Mouse (Mus musculus) lung, adult 2 months (tissue): Measurements from ENCODE around the gene Ptpa.

Experiments used
- CTCF ChIP-seq: fragments of 200-500 bp; IDR thresholded peaks from 2 replicates; pipeline ENCODE4 v1.5.1; 2011; ENCODE audit warnings: mild to moderate bottlenecking, low read length, control low read depth; ENCODE audit not compliant: insufficient read depth
- POLR2A ChIP-seq: fragments of 200-500 bp; IDR thresholded peaks from 2 replicates; pipeline ENCODE4 v1.6.1; 2011; ENCODE audit warnings: low read depth, mild to moderate bottlenecking, control low read depth, low read length, borderline replicate concordance; ENCODE audit errors: extremely low read depth

- peak; percentile 22; the same call in 1 of the 2 replicates for TF ChIP-seq CTCF
- TF ChIP-seq POLR2A = no peak
These were observed 34.7 kb downstream of the Ptpa start for GRCm38 (mm10) chr2:30450530-30450929.
